Mouse (Mus musculus) cortical plate, adult 2 months (tissue): ENCODE measurements around the gene Zfp410. TPM values are rescaled to one million over a fixed set of nuclear protein-coding genes. Genes with fewer than 3 reads are reported as not detected.

Experiments used
- H3K27ac ChIP-seq: fragments of 200-500 bp; 2 replicates; pipeline ENCODE4 v1.5.1; 2012; ENCODE audit warnings: low read length, control low read depth, inconsistent platforms; ENCODE audit not compliant: insufficient read depth
- H3K4me1 ChIP-seq: fragments of 200-500 bp; 2 replicates; pipeline ENCODE4 v1.6.1; 2011; ENCODE audit warnings: low read length; ENCODE audit not compliant: control insufficient read depth, insufficient read depth
- H3K4me3 ChIP-seq: fragments of 200-500 bp; 2 replicates; pipeline ENCODE4 v1.5.1; 2011; ENCODE audit warnings: mild to moderate bottlenecking, low read length, control low read depth; ENCODE audit not compliant: insufficient read depth
- CTCF ChIP-seq: fragments of 200-500 bp; IDR thresholded peaks from 2 replicates; pipeline ENCODE4 v1.5.1; 2011; ENCODE audit warnings: mild to moderate bottlenecking, control low read depth, low read length; ENCODE audit not compliant: insufficient read depth; ENCODE audit errors: extremely low read depth
- POLR2A ChIP-seq: fragments of 200-500 bp; IDR thresholded peaks from 2 replicates; pipeline ENCODE4 v1.6.1; 2011; ENCODE audit warnings: mild to moderate bottlenecking, low read length, control low read depth; ENCODE audit not compliant: insufficient read depth; ENCODE audit errors: extremely low read depth
- polyA plus RNA-seq: library from polyadenylated mRNA; depleted of rRNA; stranded (reverse); fragments of >200 nt; gene quantifications from 2 replicates; pipeline ENCODE4 v1.2.3, GENCODE M21; 2012

Zfp410 gene
- polyA plus RNA-seq, 1 experiment = 36.0 TPM

DNA sequence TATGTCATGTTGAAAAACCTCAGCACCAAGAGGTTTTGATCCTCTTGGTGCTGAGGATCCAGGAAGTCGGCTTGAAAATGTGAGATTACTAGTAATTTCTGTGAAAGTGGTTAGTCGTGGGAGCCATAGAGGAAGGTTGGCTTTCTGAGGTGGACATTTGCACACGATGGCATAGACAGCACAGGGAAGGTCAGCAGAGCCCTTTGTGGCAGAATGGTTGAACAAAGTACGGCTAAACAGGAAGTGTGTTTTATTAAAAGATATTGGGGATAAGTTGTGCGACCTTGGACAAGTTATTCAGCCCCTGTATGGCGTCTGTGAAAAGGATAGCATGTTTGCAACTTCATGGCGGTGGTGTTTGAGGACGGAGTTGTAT, 31.1 kb upstream of the Zfp410 start:
- peaks cover 3% of the 10 kb centered on the region; the same call in 1 of the 2 replicates for H3K4me1 ChIP-seq
- TF ChIP-seq CTCF (no peak), POLR2A (no peak)
- H3K4me3 ChIP-seq = peak overlapping the region; percentile 54
- H3K27ac ChIP-seq = 0 out of 2 replicates have a peak overlapping the region, but pooled peaks have one; percentile 15

DNA sequence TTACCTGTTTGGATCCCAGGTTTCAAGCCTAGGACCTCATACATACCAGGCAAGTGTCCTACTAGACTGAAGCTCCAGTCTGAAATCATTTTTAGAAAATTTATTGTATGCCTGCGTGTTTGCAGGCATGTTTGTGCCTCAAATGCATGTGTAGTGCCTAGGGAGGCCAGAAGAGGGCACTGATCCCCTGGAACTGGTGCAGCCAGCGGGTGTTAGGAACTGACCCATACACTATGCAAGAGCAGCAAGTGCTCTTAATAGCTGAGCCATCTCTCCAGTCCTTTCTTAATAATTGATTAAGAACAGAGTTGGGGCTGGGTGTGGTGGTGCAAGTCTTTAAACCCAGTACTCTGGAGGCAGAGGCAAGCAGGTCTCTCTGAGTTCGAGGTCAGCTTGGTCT, 28.2 kb upstream of the Zfp410 start:
- Histone ChIP-seq H3K4me1 (peaks cover 3% of the 10 kb centered on the region; the same call in 1 of the 2 replicates), H3K27ac (no peak overlapping the region), H3K4me3 (no peak overlapping the region)
- TF ChIP-seq POLR2A (no peak), CTCF (0 out of 2 replicates have a peak, but pooled peaks have one; percentile 20)

DNA sequence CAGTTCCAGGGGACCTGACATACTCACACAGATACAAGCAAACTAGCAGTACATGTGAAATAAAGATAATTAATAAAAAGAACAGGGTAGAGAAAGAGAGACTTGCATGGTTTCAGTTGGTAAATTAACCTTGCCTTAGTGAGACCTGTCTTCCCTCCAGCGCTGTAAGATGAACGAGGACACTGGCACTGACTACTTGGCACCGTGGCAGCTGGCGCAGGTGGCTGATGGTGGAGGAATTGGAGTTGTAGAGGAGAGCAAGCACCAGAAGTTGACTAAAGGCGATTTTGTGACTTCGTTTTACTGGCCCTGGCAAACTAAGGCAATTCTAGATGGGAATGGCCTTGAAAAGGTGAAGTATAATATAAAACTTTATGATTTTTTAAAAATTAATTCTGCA, 18.8 kb upstream of the Zfp410 start:
- TF ChIP-seq POLR2A = no peak
- no peak for TF ChIP-seq CTCF
- no peak overlapping the region for H3K27ac ChIP-seq

DNA sequence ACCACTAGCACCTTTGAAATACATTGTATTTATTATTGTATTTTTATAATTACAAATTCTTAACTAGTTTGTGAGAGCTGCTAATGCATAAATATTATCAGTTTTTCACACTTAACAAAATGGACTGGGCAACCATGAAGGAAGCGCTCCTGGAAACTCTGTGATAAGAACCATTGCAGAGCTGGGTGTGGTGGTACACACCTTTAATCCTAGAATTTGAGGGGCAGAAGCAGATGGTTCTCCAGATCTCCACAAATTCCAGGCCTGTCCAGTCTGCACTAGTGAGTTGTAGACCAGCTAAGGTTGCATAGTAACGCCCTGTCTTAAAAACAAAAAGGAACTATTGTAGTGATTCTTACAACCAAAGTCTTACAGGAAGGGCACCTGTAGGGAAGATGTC, 17.4 kb upstream of the Zfp410 start:
- no peak for TF ChIP-seq POLR2A
- no peak for TF ChIP-seq CTCF

More for the DNA sequence above, 18.8 kb upstream of the Zfp410 start:
- no peaks in the 10 kb centered on the region for H3K4me1 ChIP-seq
- H3K4me3 ChIP-seq = no peak overlapping the region

DNA sequence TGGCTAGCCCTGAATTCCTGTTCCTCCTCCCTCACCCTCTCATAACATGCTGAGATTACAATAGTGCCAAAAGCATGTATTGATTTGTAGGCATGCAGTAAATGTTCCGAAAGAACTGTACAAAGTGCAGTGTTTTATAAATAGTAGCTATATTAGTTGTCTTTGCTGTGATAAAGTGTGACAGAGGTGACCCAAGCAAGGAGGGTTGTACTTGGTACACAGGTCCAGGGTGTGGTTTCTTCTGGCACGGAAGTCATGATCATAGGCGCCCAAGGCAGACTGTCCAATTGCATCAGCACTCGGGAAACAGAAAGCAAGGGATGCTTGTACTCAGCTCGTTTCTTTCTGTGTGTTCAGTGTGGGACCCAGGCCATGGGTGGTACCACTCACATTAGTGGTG, 12.6 kb upstream of the Zfp410 start:
- no peak for TF ChIP-seq CTCF
- no peak for TF ChIP-seq POLR2A
- H3K27ac ChIP-seq = no peak overlapping the region
- no peak overlapping the region for H3K4me3 ChIP-seq
- H3K4me1 ChIP-seq = no peaks in the 10 kb centered on the region

More for the DNA sequence above, 17.4 kb upstream of the Zfp410 start:
- Histone ChIP-seq H3K27ac (no peak overlapping the region), H3K4me3 (no peak overlapping the region), H3K4me1 (no peaks in the 10 kb centered on the region)

DNA sequence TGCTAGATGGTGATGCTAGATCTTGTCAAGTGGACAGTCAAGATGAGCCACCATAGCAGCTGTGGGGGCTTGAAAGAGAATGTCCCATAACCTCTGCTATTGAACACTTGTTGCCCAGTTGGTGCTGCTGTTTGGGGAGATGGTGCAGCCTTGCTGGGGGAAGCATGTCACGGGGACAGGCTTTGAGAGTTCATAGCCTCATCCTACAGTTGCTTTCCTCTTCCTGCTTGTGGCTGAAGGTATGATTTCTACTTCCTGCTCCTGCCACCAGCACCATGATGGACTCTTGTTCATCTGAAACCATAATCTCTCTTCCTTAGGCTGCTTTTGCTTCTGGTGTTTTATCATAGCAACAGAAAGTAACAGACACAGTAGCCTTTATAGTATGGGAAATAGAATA, 12.1 kb upstream of the Zfp410 start:
- H3K27ac ChIP-seq = no peak overlapping the region
- no peak overlapping the region for H3K4me3 ChIP-seq
- H3K4me1 ChIP-seq = no peaks in the 10 kb centered on the region
- TF ChIP-seq CTCF (no peak), POLR2A (no peak)

DNA sequence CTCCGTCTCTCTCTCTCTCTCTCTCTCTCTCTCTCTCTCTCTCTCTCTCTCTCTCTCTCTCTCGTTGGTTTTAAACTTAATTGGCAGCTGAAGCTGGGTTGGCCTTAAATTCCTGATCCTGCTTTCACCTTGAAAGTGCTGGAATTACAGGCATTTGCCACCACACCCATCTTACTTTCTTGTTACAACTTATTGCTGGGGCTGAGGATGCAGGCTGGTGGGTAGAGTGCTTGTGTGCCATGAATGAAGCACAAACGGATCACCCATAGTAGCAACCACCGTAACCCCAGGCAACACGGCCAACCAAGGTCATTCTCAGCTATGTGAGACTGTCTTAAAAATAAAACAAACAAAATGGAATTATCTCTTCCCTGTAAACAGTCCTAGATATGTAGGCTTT, 5.3 kb upstream of the Zfp410 start:
- TF ChIP-seq CTCF = no peak
- TF ChIP-seq POLR2A = no peak
- Histone ChIP-seq H3K27ac (no peak overlapping the region), H3K4me3 (no peak overlapping the region), H3K4me1 (no peaks in the 10 kb centered on the region; the same call in 1 of the 2 replicates)

DNA sequence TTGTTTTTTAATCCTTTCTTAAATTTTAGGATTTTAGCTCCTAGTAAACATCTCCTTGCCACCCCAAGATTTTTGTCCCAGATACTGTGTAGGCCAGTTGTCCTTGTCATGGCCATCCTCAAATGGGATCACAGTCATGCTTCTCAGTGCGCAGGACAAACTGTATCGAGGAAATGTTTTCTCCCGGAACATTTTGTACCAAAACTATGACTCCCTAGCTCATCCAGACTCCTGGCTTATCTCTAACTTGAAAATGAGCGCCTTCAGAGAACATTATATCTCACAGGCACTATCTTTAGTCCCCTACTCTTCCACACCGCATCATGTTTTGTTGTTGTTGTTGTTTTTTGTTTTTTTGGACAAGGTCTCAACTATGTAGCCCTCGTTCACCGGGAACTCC, 646 bp upstream of the Zfp410 start:
- Histone ChIP-seq H3K27ac (no peak overlapping the region), H3K4me1 (peaks cover 1% of the 10 kb centered on the region; the same call in 1 of the 2 replicates), H3K4me3 (peak overlapping the region; percentile 67)
- TF ChIP-seq POLR2A = no peak
- no peak for TF ChIP-seq CTCF

DNA sequence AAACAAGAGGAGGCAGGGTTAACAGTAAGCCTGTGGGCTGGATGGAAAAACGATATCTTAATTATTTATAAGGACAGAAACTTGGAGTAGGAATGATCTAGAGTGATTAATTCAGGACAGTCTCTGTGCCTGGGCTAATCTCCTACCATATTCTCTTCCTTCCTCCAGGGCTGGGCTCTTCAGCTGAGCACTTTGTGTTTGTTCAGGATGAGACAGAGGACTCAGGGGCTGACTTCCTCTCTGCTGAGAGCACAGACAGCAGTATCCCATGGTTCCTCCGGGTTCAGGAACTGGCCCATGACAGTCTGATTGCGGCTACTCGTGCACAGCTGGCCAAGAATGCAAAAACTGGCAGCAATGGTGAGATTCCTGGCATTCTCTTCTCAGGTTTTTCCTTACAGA, 10.5 kb downstream of the Zfp410 start:
- Histone ChIP-seq H3K27ac (no peak overlapping the region), H3K4me1 (no peaks in the 10 kb centered on the region), H3K4me3 (no peak overlapping the region)
- no peak for TF ChIP-seq POLR2A
- no peak for TF ChIP-seq CTCF

DNA sequence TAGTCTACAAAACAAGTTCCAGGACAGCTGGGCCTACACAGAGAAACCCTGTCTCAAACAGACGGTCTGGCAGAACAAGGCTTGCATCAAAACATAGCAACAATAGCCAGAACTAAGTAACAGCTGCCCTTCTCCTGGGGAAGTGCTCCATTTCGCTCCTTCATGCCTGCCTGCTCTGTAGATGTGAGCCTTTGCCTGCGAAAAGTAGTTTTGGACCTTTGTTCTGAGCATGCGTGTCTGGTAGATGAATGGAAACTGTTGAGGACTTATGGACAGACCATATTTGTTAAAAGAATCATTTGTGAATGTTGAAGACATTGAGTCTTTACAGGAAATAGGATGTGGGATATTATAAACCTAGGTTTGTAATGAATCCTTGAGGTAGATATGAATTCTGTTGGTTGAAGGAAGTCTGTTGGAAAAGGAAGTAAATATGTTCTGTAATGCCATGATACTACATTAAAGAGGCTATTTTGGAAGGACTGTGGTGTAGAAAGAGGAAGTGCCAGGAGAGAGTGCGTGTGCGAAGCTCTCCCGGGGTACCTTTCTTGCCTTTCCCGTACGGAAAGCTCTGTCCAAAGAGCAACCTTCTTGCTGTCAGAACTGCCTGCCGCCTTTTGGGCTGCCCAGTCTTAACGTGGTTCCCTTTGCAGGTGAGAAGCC, 20.4 kb downstream of the Zfp410 start:
- TF ChIP-seq POLR2A = no peak
- TF ChIP-seq CTCF = no peak
- no peak overlapping the region for H3K27ac ChIP-seq
- H3K4me3 ChIP-seq = no peak overlapping the region

More for the DNA sequence above, 20.4 kb downstream of the Zfp410 start:
- no peaks in the 10 kb centered on the region for H3K4me1 ChIP-seq
